Mouse (Mus musculus) neural tube, embryonic 11.5 days (tissue): ENCODE data around the gene Hoxa13. TPM values are rescaled to one million over a fixed set of nuclear protein-coding genes. Genes with fewer than 3 reads are reported as not detected.
A peak's percentile ranks its signal among the peaks of the same experiment; 100 is the strongest.

ENCODE experiments used
- ATAC-seq: fragments of 200-750 bp; cut with Nextera tagmentation; 2 replicates; pipeline ENCODE4 v1.8.0; 2017; ENCODE audit warnings: moderate number of reproducible peaks, mild to moderate bottlenecking, moderate TSS enrichment, moderate library complexity; ENCODE audit not compliant: insufficient read depth, low FRiP score, low TSS enrichment
- DNase-seq: peaks from one replicate; pipeline ENCODE4 v3.0.0-alpha.2; 2015; ENCODE audit warnings: low spot score
- H3K27ac ChIP-seq: fragments of 300-500 bp; sonication (generic); 2 replicates; pipeline ENCODE4 v1.5.1; 2014; ENCODE audit warnings: low read depth, mild to moderate bottlenecking, low read length
- H3K27me3 ChIP-seq: fragments of 300-500 bp; sonication (generic); 2 replicates; pipeline ENCODE4 v1.6.1; 2014; ENCODE audit warnings: mild to moderate bottlenecking, low read length, mixed read lengths; ENCODE audit not compliant: control insufficient read depth, insufficient read depth
- H3K36me3 ChIP-seq: fragments of 300-500 bp; sonication (generic); 2 replicates; pipeline ENCODE4 v1.6.1; 2014; ENCODE audit warnings: mild to moderate bottlenecking, low read length, moderate library complexity, mixed read lengths; ENCODE audit not compliant: control insufficient read depth, insufficient read depth
- H3K4me1 ChIP-seq: fragments of 300-500 bp; sonication (generic); 2 replicates; pipeline ENCODE4 v1.6.1; 2014; ENCODE audit warnings: low read length, mixed read lengths; ENCODE audit not compliant: control insufficient read depth, insufficient read depth
- H3K4me2 ChIP-seq: fragments of 300-500 bp; sonication (generic); 2 replicates; pipeline ENCODE4 v1.6.1; 2014; ENCODE audit warnings: low read depth, mild to moderate bottlenecking, moderate library complexity
- H3K4me3 ChIP-seq: fragments of 300-500 bp; sonication (generic); 2 replicates; pipeline ENCODE4 v1.5.1; 2014; ENCODE audit warnings: low read depth, low read length
- H3K9ac ChIP-seq: fragments of 300-500 bp; sonication (generic); 2 replicates; pipeline ENCODE4 v1.6.1; 2014; ENCODE audit warnings: mild to moderate bottlenecking, low read length
- H3K9me3 ChIP-seq: fragments of 300-500 bp; sonication (generic); 2 replicates; pipeline ENCODE4 v1.6.1; 2016; ENCODE audit warnings: low read length; ENCODE audit not compliant: control insufficient read depth
- WGBS: fragments of 180-500 bp; shearing (Covaris S2); extraction: QIAGEN DNeasy Blood & Tissue Kit; methylation state at CpG from one replicate; pipeline ENCODE4 v1.1.7; 2014; 5-methylcytosine and 5-hydroxymethylcytosine counted together
- polyA plus RNA-seq: library from polyadenylated mRNA; unstranded; fragments of >200 nt; fragmentation: Nextera tagmentation; extraction: Ambion mirVana; gene quantifications from 2 replicates; pipeline ENCODE4 v1.2.1, GENCODE M21; 2014

The Hoxa13 gene
- polyA plus RNA-seq, 1 experiment from 2014 or later: 0.11 TPM

DNA sequence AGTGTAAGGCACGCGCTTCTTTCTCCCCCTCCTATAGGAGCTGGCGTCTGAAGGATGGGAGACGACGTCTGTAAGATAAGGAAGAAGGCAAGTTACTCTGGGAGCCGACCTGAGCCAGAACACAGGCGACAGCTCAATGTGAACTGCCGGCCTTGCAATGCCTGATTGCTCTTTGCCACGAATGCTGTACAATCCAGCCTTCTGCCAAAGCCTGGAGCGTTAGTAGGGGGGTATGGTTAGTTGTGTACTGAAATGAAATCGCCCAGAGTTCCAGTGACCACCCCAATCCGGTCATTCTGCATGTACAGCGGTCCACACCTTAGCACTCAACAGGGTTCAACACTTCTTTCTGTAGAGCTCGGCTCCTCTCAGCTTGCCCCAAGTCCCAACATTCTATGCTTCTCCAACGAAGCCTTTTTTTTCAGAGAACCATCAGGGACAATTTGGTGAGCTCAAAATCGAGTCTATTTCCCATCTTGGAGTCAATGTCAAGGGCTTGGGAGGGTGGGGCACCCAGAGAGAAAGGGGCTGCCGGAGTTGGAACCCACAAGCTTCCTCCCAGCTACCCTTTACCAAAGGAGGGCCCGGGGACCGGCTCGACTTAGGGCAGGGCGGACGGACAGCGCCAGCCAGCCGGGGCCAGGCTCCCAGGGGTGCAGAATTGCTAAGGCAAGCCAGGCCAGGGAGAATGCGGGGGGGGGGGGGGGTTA lies 1.4 kb downstream of the Hoxa13 start:
- H3K9me3 ChIP-seq: no peaks in the 10 kb centered on the region
- DNase-seq (peak; percentile 63), ATAC-seq (no peak)
- H3K27ac ChIP-seq: no peak overlapping the region
- H3K4me1 ChIP-seq: peaks cover 8% of the 10 kb centered on the region
- peaks cover 89% of the 10 kb centered on the region for H3K27me3 ChIP-seq
- H3K36me3 ChIP-seq: no peaks in the 10 kb centered on the region
- H3K4me3 ChIP-seq: peak overlapping the region; percentile 26; the same call in 1 of the 2 replicates
- WGBS: under 1% methylated on average over 24 of the region's 25 CpGs
- no peak overlapping the region for H3K9ac ChIP-seq
- H3K4me2 ChIP-seq: no peak overlapping the region

DNA sequence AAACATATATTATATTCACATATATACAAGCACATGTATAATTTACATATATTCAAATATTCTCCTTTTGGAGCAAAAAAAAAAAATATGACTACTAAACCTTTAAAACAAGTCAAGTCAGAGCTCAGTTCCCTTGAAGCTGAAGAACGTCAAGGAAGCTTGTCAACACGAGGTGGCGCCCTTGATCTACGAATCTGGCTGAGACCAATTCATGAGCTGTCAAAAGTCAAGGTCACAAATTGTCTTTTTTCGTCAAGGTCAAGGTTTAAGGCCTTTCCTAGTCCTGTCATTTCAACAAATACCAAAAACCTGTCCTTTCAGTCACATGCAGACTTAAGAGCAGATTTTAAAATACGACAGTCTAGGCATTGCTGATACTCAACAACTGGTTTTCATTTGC lies 3.7 kb downstream of the Hoxa13 start:
- Histone ChIP-seq H3K4me1 (peaks cover 8% of the 10 kb centered on the region), H3K9ac (no peak overlapping the region), H3K27ac (no peak overlapping the region), H3K4me2 (no peak overlapping the region), H3K36me3 (no peaks in the 10 kb centered on the region), H3K9me3 (no peaks in the 10 kb centered on the region), H3K4me3 (no peak overlapping the region), H3K27me3 (peaks cover 89% of the 10 kb centered on the region)
- ATAC-seq (no peak), DNase-seq (peak; percentile 85)
- 0% methylated on average over 6 of the region's 6 CpGs for WGBS

DNA sequence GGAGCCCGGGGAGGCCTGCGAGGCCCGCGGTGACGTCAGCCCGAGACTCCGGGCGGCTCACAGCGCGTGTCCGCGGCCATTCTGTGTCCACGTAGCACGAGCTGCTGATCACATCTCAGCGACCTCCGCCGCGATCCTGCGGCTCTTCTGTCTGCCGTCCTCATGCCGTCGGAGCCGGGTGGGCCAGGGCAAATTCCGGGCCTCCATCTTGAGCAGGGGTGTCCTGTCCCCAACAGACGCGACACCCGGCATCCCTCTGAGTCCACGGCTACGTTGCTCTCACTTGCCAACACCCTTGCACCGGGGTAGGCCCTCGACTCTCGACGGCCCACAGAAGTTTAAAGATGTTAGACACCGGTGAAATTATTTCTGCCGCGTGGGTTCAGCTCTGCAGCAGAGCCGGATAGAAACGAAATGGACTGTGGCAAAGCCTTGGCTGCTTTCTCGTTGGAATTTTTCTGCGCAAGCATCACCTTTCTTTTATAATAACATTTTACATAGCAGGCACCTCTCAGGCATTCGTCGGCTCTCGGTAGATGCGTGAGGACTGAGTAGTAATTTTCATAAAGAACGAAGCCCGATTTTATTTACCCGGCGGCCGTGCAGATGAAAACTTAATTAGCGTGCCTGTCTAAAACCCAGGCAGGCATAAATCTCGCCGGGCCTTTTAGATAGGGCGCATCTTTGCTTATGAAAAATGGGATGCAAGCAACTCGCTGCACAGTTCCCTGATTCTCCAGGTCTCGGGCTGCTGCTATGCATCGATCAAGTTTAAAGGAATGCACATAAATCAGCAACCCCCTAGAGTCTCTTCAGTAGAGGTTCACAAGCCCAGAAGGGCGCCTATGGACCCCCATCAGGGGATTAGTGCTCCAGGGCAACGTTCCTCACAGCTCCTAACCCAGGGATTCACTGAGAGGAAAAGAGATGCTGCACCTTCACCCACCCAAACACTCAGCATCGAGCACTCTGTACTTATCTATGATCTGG lies 6.9 kb downstream of the Hoxa13 start:
- Histone ChIP-seq H3K4me2 (peak overlapping the region; percentile 32), H3K4me3 (peak overlapping the region; percentile 16; the same call in 1 of the 2 replicates), H3K27me3 (peaks cover 89% of the 10 kb centered on the region), H3K9me3 (no peaks in the 10 kb centered on the region), H3K27ac (no peak overlapping the region; the same call in 1 of the 2 replicates), H3K9ac (0 out of 2 replicates have a peak overlapping the region, but pooled peaks have one; percentile 11), H3K4me1 (no peaks in the 10 kb centered on the region), H3K36me3 (no peaks in the 10 kb centered on the region)
- DNase-seq (peak; percentile 64), ATAC-seq (no peak)
- under 1% methylated on average over 59 of the region's 59 CpGs for WGBS

DNA sequence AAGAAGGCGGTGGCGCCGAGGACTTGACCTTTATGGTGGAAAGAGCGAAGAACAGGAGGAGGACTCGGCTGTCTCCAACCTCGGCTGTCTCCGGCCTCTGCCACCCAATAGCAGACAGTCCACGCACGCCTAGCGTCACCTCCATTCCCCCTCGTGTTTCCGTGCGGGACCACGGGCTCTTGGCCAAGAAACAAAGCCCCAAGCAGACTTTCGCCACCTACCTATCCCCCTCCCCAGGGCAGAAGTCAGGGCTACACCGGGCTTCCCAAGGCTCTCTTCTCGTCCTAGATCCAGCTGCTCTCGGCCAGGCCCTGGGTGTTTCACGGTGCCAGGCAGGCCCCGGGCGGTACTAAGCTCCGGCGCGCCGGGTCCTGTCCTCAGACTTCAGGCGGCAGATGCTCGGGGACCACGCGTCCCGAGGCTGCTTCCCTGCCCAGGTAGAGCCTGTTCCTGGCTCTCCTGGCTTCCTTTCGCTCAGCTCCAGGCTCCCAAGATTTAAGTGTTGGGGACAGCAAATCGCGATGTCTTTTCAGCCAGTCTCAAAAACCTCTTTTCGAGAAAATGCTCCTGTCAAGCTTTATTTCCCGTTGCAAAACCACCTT lies 7.8 kb downstream of the Hoxa13 start:
- no peak for ATAC-seq
- DNase-seq: peak; percentile 67
- Histone ChIP-seq H3K4me1 (no peaks in the 10 kb centered on the region), H3K9me3 (no peaks in the 10 kb centered on the region), H3K36me3 (no peaks in the 10 kb centered on the region), H3K4me3 (peak overlapping the region; percentile 10; the same call in 1 of the 2 replicates), H3K27ac (no peak overlapping the region), H3K27me3 (peaks cover 89% of the 10 kb centered on the region), H3K9ac (peak overlapping the region; percentile 23), H3K4me2 (peak overlapping the region; percentile 35)
- WGBS: under 1% methylated on average over 35 of the region's 35 CpGs

DNA sequence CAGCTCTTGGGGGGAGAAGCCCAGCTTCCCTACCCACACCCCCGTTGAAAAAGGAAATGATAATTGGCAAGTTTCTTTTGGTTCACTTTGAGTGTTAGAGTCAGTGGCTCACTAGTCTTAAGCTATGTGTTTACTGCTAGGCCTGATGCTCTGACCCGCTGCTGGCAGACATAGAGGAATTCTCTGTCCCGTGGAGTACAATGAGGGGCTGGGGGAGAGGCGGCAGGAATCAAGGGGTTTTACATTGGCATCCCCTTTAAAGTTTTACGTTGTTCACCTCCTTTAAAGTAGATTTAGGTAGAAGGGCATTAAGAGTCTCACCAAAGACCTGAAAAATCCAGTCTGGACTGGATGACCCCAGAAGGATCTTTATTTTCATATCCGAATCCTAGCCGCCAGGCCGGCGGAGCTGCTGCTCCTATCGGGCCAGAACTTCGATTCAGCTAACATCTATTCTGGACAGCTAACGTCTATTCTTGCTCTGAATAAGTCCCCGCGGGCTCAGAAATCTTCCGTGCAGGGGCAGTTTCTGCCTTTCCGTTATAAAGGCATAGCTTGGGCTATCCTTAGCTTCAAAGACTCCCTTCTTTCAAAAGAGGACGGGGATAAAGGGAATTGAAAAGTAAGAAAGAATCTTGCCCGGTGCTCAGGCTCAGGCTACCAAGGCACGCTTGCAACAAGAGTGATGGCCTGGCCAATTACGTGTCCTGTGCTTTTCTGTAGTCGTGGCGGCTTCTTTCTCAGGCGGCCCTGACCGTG lies 8.5 kb downstream of the Hoxa13 start:
- Histone ChIP-seq H3K9ac (peak overlapping the region; percentile 23), H3K27me3 (peaks cover 89% of the 10 kb centered on the region), H3K4me2 (peak overlapping the region; percentile 35), H3K36me3 (no peaks in the 10 kb centered on the region), H3K27ac (no peak overlapping the region), H3K4me3 (peak overlapping the region; percentile 3; the same call in 1 of the 2 replicates), H3K9me3 (no peaks in the 10 kb centered on the region), H3K4me1 (no peaks in the 10 kb centered on the region)
- DNase-seq (peak; percentile 47), ATAC-seq (no peak)
- under 1% methylated on average over 24 of the region's 24 CpGs for WGBS

DNA sequence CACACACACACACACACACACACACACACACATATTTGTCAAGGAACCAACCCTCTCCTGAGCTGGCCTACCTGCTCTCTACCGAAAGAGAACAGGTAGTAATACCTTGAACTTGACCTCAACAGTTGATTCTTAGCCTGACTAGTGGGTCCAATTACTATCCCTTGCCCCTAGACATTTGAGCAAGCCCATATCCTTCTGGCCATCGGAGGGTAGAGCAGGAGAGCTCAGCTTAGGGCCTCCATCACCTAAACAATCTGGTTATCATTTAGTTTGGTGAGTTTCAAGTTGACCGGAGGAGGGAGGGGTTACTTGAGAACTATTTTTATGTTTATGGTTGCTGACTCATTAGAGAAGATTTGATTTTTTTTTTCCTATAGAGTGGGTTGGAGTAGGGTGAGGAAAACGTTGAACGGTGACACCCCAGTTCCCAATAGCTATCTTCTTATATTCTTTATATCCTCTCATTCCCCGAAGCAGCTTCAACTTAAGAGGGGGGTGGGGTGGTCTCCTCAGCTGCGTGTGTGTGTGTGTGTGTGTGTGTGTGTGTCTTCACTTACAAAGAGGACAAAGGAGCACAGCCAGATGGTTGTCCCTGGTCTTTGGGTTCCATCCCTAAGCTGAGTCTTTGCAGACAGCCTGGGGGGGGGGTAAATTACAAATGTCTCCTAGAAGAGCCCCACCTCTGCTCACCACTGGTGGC lies 9.4 kb downstream of the Hoxa13 start:
- H3K9me3 ChIP-seq: no peaks in the 10 kb centered on the region
- no peak overlapping the region for H3K4me3 ChIP-seq
- no peak overlapping the region for H3K27ac ChIP-seq
- ATAC-seq (no peak), DNase-seq (peak; percentile 13)
- 0 out of 2 replicates have a peak overlapping the region, but pooled peaks have one; percentile 12 for H3K4me2 ChIP-seq
- H3K9ac ChIP-seq: no peak overlapping the region
- peaks cover 91% of the 10 kb centered on the region for H3K27me3 ChIP-seq
- 8% methylated on average over 7 of the region's 7 CpGs for WGBS
- 0 out of 2 replicates have a peak, but pooled peaks cover 3% of the 10 kb centered on the region for H3K4me1 ChIP-seq
- H3K36me3 ChIP-seq: no peaks in the 10 kb centered on the region

DNA sequence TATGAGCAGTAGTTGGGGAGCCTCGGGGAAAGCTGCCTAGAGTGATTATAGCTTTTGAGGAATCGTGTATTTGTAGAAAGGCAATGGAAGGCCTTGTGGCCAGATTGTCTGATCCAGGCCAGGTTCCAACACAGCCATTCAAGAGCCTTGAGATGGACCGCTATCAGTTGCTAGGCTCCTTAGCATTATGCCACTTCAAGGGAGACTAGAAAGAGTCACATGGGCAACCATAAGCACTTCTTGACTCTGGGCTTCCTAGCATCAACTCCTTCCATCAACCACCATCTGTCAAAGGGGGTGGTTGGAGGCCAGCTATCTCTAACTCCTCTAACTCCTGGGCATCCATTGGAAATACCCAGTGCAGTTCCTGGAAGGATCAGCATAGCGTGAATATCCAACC lies 10.9 kb downstream of the Hoxa13 start:
- WGBS: 0% methylated on average over 4 of the region's 4 CpGs
- Histone ChIP-seq H3K27ac (no peak overlapping the region), H3K4me1 (0 out of 2 replicates have a peak, but pooled peaks cover 4% of the 10 kb centered on the region), H3K27me3 (peaks cover 93% of the 10 kb centered on the region), H3K4me3 (peak overlapping the region; percentile 15; the same call in 1 of the 2 replicates), H3K9me3 (no peaks in the 10 kb centered on the region), H3K4me2 (peak overlapping the region; percentile 26), H3K9ac (peak overlapping the region; percentile 39; the same call in 1 of the 2 replicates), H3K36me3 (no peaks in the 10 kb centered on the region)
- ATAC-seq (no peak), DNase-seq (peak; percentile 16)
